ENCODE assay signal across 13 mouse cellular contexts in the genomic region with DNA sequence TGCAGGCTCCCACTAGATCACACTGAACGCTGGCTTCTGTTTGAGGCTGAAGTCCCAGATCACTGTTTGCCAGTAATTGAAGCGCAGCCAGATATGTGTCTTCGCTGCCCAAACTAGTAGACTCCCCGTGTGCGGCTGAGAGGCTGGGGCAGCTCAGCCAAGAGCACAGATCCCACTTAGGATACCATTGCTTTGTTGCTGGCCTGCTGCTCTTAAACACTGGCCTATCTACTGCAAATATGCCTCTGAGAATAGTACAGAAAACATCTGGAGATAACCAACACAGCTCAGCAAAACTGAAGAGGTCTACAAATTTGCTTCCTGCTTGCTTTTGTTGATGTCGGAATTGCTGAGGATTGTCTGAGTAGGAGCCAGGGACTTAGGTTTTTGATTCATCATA. TPM values are rescaled to one million over a fixed set of nuclear protein-coding genes. Genes with fewer than 3 reads are reported as not detected.
DNase-seq lines count a peak whose midpoint lies in the region; ATAC-seq and TF ChIP-seq lines count a peak whose summit lies in the region.
"Had no signal": no experiment of that assay in that cellular context is flagged by ENCODE, and none has a peak within 500 bp of the region (broad histone marks: within the 10 kb centered on the region; RNA-seq: fewer than 3 reads in every experiment).

No protein-coding gene starts in this region.

- H3K9me3 ChIP-seq in hindbrain, postnatal 0 days (ENCODE audit: low read length): no peaks in the 10 kb centered on the region
- no peaks in the 10 kb centered on the region for H3K9me3 ChIP-seq in hindbrain, embryonic 11.5 days (ENCODE audit: control insufficient read depth, low read length)
- no peaks in the 10 kb centered on the region for H3K9me3 ChIP-seq in stomach, embryonic 15.5 days
- no peaks in the 10 kb centered on the region for H3K9me3 ChIP-seq in stomach, postnatal 0 days (ENCODE audit: control insufficient read depth, low read length)
- H3K9me3 ChIP-seq: hindbrain, embryonic 10.5 days; midbrain, embryonic 15.5 days had no signal

- no peak overlapping the region for H3K27ac ChIP-seq in hindbrain, postnatal 0 days
- H3K27ac ChIP-seq in hindbrain, embryonic 11.5 days (ENCODE audit: low read depth, low read length): no peak overlapping the region
- H3K27ac ChIP-seq in stomach, embryonic 15.5 days: peak overlapping the region; percentile 44; the same call in 1 of the 2 replicates
- H3K27ac ChIP-seq in stomach, postnatal 0 days (replicated peaks): no peak overlapping the region
- H3K27ac ChIP-seq: hindbrain, embryonic 10.5 days; midbrain, embryonic 15.5 days had no signal

- peak; percentile 22 for DNase-seq in adrenal gland, postnatal 14 days
- no peak for DNase-seq in adrenal gland, adult 18-20 months (ENCODE audit: low spot score in 2 of 2)
- peak; percentile 73 for DNase-seq in hindbrain, postnatal 0 days (ENCODE audit: low spot score)
- no peak for DNase-seq in hindbrain, embryonic 11.5 days (ENCODE audit: low spot score)
- DNase-seq in stomach, postnatal 0 days (ENCODE audit: low spot score): no peak
- no peak for DNase-seq in frontal cortex, postnatal 36 days (ENCODE audit: low spot score in 2 of 2)
- DNase-seq: adrenal gland, postnatal 10 days; embryo, embryonic 11 days; thymus, postnatal 14 days had no signal

- H3K36me3 ChIP-seq in hindbrain, postnatal 0 days (ENCODE audit: insufficient read depth, low read length): peaks cover 16% of the 10 kb centered on the region; the same call in 1 of the 2 replicates
- no peaks in the 10 kb centered on the region; the same call in 1 of the 2 replicates for H3K36me3 ChIP-seq in hindbrain, embryonic 11.5 days (ENCODE audit: control insufficient read depth, insufficient read depth, low read length)
- H3K36me3 ChIP-seq in stomach, embryonic 15.5 days: no peaks in the 10 kb centered on the region
- H3K36me3 ChIP-seq in stomach, postnatal 0 days (ENCODE audit: control insufficient read depth, insufficient read depth, low read length): peaks cover 8% of the 10 kb centered on the region; the same call in 1 of the 2 replicates

- H3K4me3 ChIP-seq in hindbrain, postnatal 0 days (ENCODE audit: low read length): no peak overlapping the region
- H3K4me3 ChIP-seq in hindbrain, embryonic 11.5 days (ENCODE audit: low read depth, low read length): no peak overlapping the region
- H3K4me3 ChIP-seq in stomach, embryonic 15.5 days (replicated peaks): no peak overlapping the region
- H3K4me3 ChIP-seq in stomach, postnatal 0 days (ENCODE audit: low read depth, low read length): no peak overlapping the region
- H3K4me3 ChIP-seq: hindbrain, embryonic 10.5 days; midbrain, embryonic 15.5 days had no signal

- H3K4me1 ChIP-seq in hindbrain, postnatal 0 days (ENCODE audit: insufficient read depth, low read length): no peaks in the 10 kb centered on the region
- no peaks in the 10 kb centered on the region for H3K4me1 ChIP-seq in hindbrain, embryonic 11.5 days (replicated peaks; ENCODE audit: control insufficient read depth, insufficient read depth, low read length)
- no peaks in the 10 kb centered on the region for H3K4me1 ChIP-seq in stomach, embryonic 15.5 days
- H3K4me1 ChIP-seq in stomach, postnatal 0 days (replicated peaks; ENCODE audit: control insufficient read depth, insufficient read depth): peaks cover 1% of the 10 kb centered on the region; the same call in 1 of the 2 replicates

- no peak overlapping the region for H3K4me2 ChIP-seq in hindbrain, postnatal 0 days (ENCODE audit: low read depth, low read length)
- H3K4me2 ChIP-seq in hindbrain, embryonic 11.5 days (replicated peaks; ENCODE audit: low read depth, low read length): no peak overlapping the region
- no peak overlapping the region for H3K4me2 ChIP-seq in stomach, embryonic 15.5 days
- no peak overlapping the region for H3K4me2 ChIP-seq in stomach, postnatal 0 days (replicated peaks; ENCODE audit: low read depth)
- H3K4me2 ChIP-seq: midbrain, embryonic 15.5 days had no signal

- no peak; the same call in 1 of the 2 replicates for ATAC-seq in hindbrain, postnatal 0 days
- ATAC-seq in hindbrain, embryonic 11.5 days (ENCODE audit: low FRiP score): no peak
- no peak for ATAC-seq in stomach, embryonic 15.5 days (ENCODE audit: insufficient read depth, low FRiP score, low read depth)
- ATAC-seq in stomach, postnatal 0 days (ENCODE audit: low FRiP score, low TSS enrichment): no peak
- no peak for ATAC-seq in granulocyte monocyte progenitor cell, adult 5-6 weeks (replicated peaks; ENCODE audit: poor library complexity, severe bottlenecking)
- ATAC-seq: midbrain, embryonic 15.5 days had no signal

- 53% methylated on average over 6 of the region's 6 CpGs for WGBS in hindbrain, postnatal 0 days
- 92% methylated on average over 6 of the region's 6 CpGs for WGBS in hindbrain, embryonic 11.5 days
- WGBS in stomach, embryonic 15.5 days: 39% methylated on average over 6 of the region's 6 CpGs
- whole genome bisulfite sequencing in stomach, postnatal 0 days: 45% methylated on average over 6 of the region's 6 CpGs

- 0 out of 2 replicates have a peak, but pooled peaks cover 4% of the 10 kb centered on the region for H3K27me3 ChIP-seq in hindbrain, postnatal 0 days (ENCODE audit: insufficient read depth, low read length)
- peaks cover 7% of the 10 kb centered on the region; the same call in 1 of the 2 replicates for H3K27me3 ChIP-seq in hindbrain, embryonic 11.5 days (ENCODE audit: control insufficient read depth, insufficient read depth, low read length)
- H3K27me3 ChIP-seq in stomach, embryonic 15.5 days (replicated peaks): peaks cover 9% of the 10 kb centered on the region; the same call in 1 of the 2 replicates
- H3K27me3 ChIP-seq in stomach, postnatal 0 days (ENCODE audit: control insufficient read depth, insufficient read depth, low read length): no peaks in the 10 kb centered on the region

- TF ChIP-seq EP300 in stomach, postnatal 0 days (optimal IDR thresholded peaks at IDR 0.05): no peak

- H3K9ac ChIP-seq in hindbrain, postnatal 0 days (replicated peaks; ENCODE audit: low read length): no peak overlapping the region
- H3K9ac ChIP-seq in hindbrain, embryonic 11.5 days (ENCODE audit: low read depth, low read length): no peak overlapping the region
- H3K9ac ChIP-seq in stomach, embryonic 15.5 days: no peak overlapping the region
- H3K9ac ChIP-seq in stomach, postnatal 0 days (ENCODE audit: low read length): no peak overlapping the region
- H3K9ac ChIP-seq: midbrain, embryonic 15.5 days had no signal

- TF ChIP-seq CTCF in hindbrain, postnatal 0 days (IDR thresholded peaks at IDR 0.05; ENCODE audit: low read depth): no peak
- no peak for TF ChIP-seq CTCF in stomach, postnatal 0 days (IDR thresholded peaks at IDR 0.05; ENCODE audit: low read depth)

RNA-seq across cellular contexts. Expression of a gene that starts 5.3 kb away (rescaled TPM):
- total RNA-seq in adrenal gland, postnatal 14 days (2021): 3.6 and 7.8 TPM in 2 replicates
- total RNA-seq in adrenal gland, adult 18-20 months (2021): 1 to 10 TPM; 2.0 to 2.9 TPM
- total RNA-seq in hindbrain, postnatal 0 days (2014; rRNA removed): 0.83 and 1.3 TPM in 2 replicates
- polyA plus RNA-seq in hindbrain, postnatal 0 days (2015; fragmentation: Nextera tagmentation; extraction: Ambion mirVana): 2.1 and 2.4 TPM in 2 replicates
- polyA plus RNA-seq in hindbrain, embryonic 11.5 days (2014; fragmentation: Nextera tagmentation; extraction: Ambion mirVana): 0.14 and 0.22 TPM in 2 replicates
- polyA plus RNA-seq in stomach, embryonic 15.5 days (2015; fragmentation: Nextera tagmentation; extraction: Ambion mirVana): 0.17 and 0.18 TPM in 2 replicates
- 0.11 and 0.22 TPM in 2 replicates for polyA plus RNA-seq in stomach, postnatal 0 days (2015; fragmentation: Nextera tagmentation; extraction: Ambion mirVana)
- total RNA-seq in granulocyte monocyte progenitor cell, adult 5-6 weeks (2014; fragmentation: Nextera tagmentation): not detected in 2 replicates
- total RNA-seq in granulocyte monocyte progenitor cell, adult 5-6 weeks (2017): not detected in 2 replicates

RNA-seq across cellular contexts. Expression of a gene that starts 32.6 kb away (rescaled TPM):
- total RNA-seq in adrenal gland, postnatal 14 days (2021): 8.2 and 10.4 TPM in 2 replicates
- 1 to 10 TPM; 7.9 to 8.3 TPM for total RNA-seq in adrenal gland, adult 18-20 months (2021)
- 71.6 and 77.1 TPM in 2 replicates for total RNA-seq in hindbrain, postnatal 0 days (2014; rRNA removed)
- polyA plus RNA-seq in hindbrain, postnatal 0 days (2015; fragmentation: Nextera tagmentation; extraction: Ambion mirVana): 27.1 and 30.6 TPM in 2 replicates
- polyA plus RNA-seq in hindbrain, embryonic 11.5 days (2014; fragmentation: Nextera tagmentation; extraction: Ambion mirVana): 13.1 and 13.9 TPM in 2 replicates
- polyA plus RNA-seq in stomach, embryonic 15.5 days (2015; fragmentation: Nextera tagmentation; extraction: Ambion mirVana): 5.9 and 6.2 TPM in 2 replicates
- polyA plus RNA-seq in stomach, postnatal 0 days (2015; fragmentation: Nextera tagmentation; extraction: Ambion mirVana): 2.4 and 3.0 TPM in 2 replicates
- total RNA-seq in granulocyte monocyte progenitor cell, adult 5-6 weeks (2014; fragmentation: Nextera tagmentation): 14.9 and 20.0 TPM in 2 replicates
- total RNA-seq in granulocyte monocyte progenitor cell, adult 5-6 weeks (2017): 3.1 and 4.8 TPM in 2 replicates

RNA-seq across cellular contexts. Expression of a gene that starts 36.5 kb away (rescaled TPM):
- 49.5 and 53.0 TPM in 2 replicates for total RNA-seq in adrenal gland, postnatal 14 days (2021)
- 10 to 100 TPM; 47.7 to 49.2 TPM for total RNA-seq in adrenal gland, adult 18-20 months (2021)
- 126 and 127 TPM in 2 replicates for total RNA-seq in hindbrain, postnatal 0 days (2014; rRNA removed)
- polyA plus RNA-seq in hindbrain, postnatal 0 days (2015; fragmentation: Nextera tagmentation; extraction: Ambion mirVana): 13.8 and 15.0 TPM in 2 replicates
- polyA plus RNA-seq in hindbrain, embryonic 11.5 days (2014; fragmentation: Nextera tagmentation; extraction: Ambion mirVana): 12.6 and 18.6 TPM in 2 replicates
- polyA plus RNA-seq in stomach, embryonic 15.5 days (2015; fragmentation: Nextera tagmentation; extraction: Ambion mirVana): 9.7 and 10.9 TPM in 2 replicates
- polyA plus RNA-seq in stomach, postnatal 0 days (2015; fragmentation: Nextera tagmentation; extraction: Ambion mirVana): 5.9 and 7.9 TPM in 2 replicates
- total RNA-seq in granulocyte monocyte progenitor cell, adult 5-6 weeks (2014; fragmentation: Nextera tagmentation): 33.6 and 47.7 TPM in 2 replicates
- total RNA-seq in granulocyte monocyte progenitor cell, adult 5-6 weeks (2017): 10.3 and 16.4 TPM in 2 replicates

RNA-seq across cellular contexts. Expression of a gene that starts 58.1 kb away (rescaled TPM):
- total RNA-seq in adrenal gland, postnatal 14 days (2021): 24.3 and 26.9 TPM in 2 replicates
- 10 to 100 TPM; 16.7 to 27.6 TPM for total RNA-seq in adrenal gland, adult 18-20 months (2021)
- total RNA-seq in hindbrain, postnatal 0 days (2014; rRNA removed): 3.6 and 4.7 TPM in 2 replicates
- 2.1 TPM in 2 replicates for polyA plus RNA-seq in hindbrain, postnatal 0 days (2015; fragmentation: Nextera tagmentation; extraction: Ambion mirVana)
- polyA plus RNA-seq in hindbrain, embryonic 11.5 days (2014; fragmentation: Nextera tagmentation; extraction: Ambion mirVana): 2.1 and 3.0 TPM in 2 replicates
- 4.0 and 5.2 TPM in 2 replicates for polyA plus RNA-seq in stomach, embryonic 15.5 days (2015; fragmentation: Nextera tagmentation; extraction: Ambion mirVana)
- 1.8 and 1.9 TPM in 2 replicates for polyA plus RNA-seq in stomach, postnatal 0 days (2015; fragmentation: Nextera tagmentation; extraction: Ambion mirVana)
- 3.4 and 9.6 TPM in 2 replicates for total RNA-seq in granulocyte monocyte progenitor cell, adult 5-6 weeks (2014; fragmentation: Nextera tagmentation)
- total RNA-seq in granulocyte monocyte progenitor cell, adult 5-6 weeks (2017): 2.6 and 3.6 TPM in 2 replicates

RNA-seq across cellular contexts. Expression of a gene that starts 58.9 kb away (rescaled TPM):
- total RNA-seq in adrenal gland, postnatal 14 days (2021): 9.6 and 12.5 TPM in 2 replicates
- 10 to 100 TPM; 11.0 to 12.9 TPM for total RNA-seq in adrenal gland, adult 18-20 months (2021)
- total RNA-seq in hindbrain, postnatal 0 days (2014; rRNA removed): 13.7 and 17.8 TPM in 2 replicates
- 14.3 and 17.2 TPM in 2 replicates for polyA plus RNA-seq in hindbrain, postnatal 0 days (2015; fragmentation: Nextera tagmentation; extraction: Ambion mirVana)
- polyA plus RNA-seq in hindbrain, embryonic 11.5 days (2014; fragmentation: Nextera tagmentation; extraction: Ambion mirVana): 27.7 and 27.9 TPM in 2 replicates
- polyA plus RNA-seq in stomach, embryonic 15.5 days (2015; fragmentation: Nextera tagmentation; extraction: Ambion mirVana): 33.7 and 35.8 TPM in 2 replicates
- polyA plus RNA-seq in stomach, postnatal 0 days (2015; fragmentation: Nextera tagmentation; extraction: Ambion mirVana): 19.5 and 20.9 TPM in 2 replicates
- total RNA-seq in granulocyte monocyte progenitor cell, adult 5-6 weeks (2014; fragmentation: Nextera tagmentation): 2.5 and 3.3 TPM in 2 replicates
- total RNA-seq in granulocyte monocyte progenitor cell, adult 5-6 weeks (2017): 1.8 and 2.8 TPM in 2 replicates

Comparison
In these comparisons a context has a peak if more than half of its experiments do, and no peak if none do; other contexts are left out.
1. DNase-seq: peak in adrenal gland, postnatal 14 days (single experiment) and hindbrain, postnatal 0 days (single experiment); none in adrenal gland, adult 18-20 months (0 of 2), hindbrain, embryonic 11.5 days (single experiment), stomach, postnatal 0 days (single experiment) and frontal cortex, postnatal 36 days (0 of 2).